Mouse (Mus musculus): ENCODE results near the gene Gm14214. TPM values are rescaled to one million over a fixed set of nuclear protein-coding genes. Genes with fewer than 3 reads are reported as not detected.

The Gm14214 gene
- not detected in 2 replicates for total RNA-seq (2015)
- total RNA-seq (2017), result not detected in 2 replicates

DNA sequence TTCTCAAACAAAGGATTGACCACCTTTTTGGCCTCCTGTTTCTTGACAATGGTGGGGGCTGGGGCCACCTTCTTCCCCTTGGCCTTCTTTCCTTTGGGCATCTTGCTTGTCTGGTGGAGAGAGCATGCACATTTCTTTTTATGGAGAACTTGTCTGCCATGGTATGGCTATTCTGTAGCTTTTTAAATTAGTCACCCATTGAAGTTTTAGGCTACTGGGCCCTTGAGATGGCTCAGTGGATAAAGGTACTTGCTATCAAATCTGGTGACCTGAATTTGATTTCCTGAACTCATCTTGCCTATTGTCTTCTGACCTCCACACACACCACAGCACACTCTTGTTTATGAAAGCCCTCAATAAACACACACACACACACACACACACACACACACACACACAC, at the start of gene Gm14214:
Gene Gm14214, minus strand, starts transcription at position 101 of the 400 bp plus-strand sequence.
- ATAC-seq (replicated peaks; ENCODE audit: poor library complexity), result no peak

DNA sequence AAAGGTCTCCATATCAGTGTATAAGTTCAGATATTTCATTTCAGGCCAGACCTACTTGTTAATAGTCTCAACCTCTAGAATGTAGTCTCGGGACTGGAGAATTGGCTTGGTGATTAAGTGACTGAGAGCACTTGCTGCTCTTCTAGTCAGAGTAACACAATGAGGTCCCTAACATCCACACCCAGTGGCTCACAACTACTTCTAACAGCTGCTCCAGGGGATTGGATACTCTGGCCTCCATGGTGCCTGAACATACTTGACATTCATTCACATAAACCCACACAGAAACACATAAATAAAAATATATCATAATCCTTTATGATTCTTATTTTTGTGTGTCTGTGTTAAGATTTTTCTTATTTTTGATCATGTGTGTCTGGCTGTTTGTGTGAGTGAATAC, 48.8 kb upstream of the Gm14214 start:
- ATAC-seq (replicated peaks; ENCODE audit: poor library complexity), result no peak

DNA sequence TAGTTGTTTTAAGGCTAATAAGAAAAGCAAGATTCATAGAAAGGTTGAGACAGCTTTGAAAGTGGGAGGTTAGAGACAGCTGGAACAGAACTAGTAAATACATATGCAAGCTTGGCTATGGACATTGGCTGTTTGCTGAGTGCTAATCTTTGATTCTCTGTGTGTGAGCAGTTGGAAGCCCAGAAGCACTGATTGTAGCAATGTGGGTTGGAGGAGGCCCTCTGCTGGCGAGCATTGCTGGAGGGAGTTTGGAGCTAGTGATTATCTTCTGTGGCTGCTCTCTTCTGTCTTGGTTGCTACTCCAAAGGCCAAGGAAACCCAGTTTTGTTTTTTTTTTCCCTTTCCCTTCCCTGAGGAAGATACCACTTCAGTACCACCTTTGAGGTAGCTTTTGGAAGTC, 48.0 kb upstream of the Gm14214 start:
- peak; percentile 66 for ATAC-seq (replicated peaks; ENCODE audit: poor library complexity)

DNA sequence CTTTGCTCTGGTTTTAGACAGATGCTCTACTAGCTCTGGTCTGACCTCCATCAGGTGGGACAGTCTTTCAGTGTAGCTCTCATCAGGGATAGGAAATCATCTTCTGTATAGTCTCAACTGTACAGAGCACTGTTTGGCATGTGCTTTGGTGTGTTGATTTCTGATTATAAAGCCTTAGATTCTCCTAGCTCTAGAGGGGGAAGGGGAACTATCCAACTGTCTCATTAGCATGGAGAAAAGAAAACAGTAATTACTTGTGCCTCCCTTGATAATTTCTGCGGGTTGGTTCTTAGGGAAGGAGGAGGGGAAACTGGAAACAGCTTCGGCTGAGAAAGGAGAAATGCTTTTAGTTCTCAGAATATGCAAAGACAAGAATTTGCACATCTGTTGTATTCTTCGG, 47.3 kb upstream of the Gm14214 start:
- ATAC-seq (replicated peaks; ENCODE audit: poor library complexity), result no peak

DNA sequence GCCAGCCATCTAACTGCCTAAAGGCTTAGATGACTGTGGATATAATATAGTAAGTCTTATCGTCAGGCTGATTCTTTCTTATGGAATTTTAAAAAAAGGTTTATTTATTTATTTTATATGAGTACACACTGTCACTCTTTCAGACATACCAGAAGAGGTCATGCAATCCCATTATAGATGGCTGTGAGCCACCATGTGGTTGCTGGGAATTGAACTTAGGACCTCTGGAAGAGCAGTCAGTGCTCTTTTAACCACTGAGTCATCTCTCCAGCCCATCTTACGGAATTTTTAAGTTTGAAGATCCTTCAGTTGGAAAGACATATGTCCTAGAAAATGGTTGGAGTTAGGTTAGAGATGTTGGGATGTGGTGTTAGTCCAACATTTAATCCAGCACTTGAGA, 43.6 kb upstream of the Gm14214 start:
- ATAC-seq (replicated peaks; ENCODE audit: poor library complexity), result no peak

DNA sequence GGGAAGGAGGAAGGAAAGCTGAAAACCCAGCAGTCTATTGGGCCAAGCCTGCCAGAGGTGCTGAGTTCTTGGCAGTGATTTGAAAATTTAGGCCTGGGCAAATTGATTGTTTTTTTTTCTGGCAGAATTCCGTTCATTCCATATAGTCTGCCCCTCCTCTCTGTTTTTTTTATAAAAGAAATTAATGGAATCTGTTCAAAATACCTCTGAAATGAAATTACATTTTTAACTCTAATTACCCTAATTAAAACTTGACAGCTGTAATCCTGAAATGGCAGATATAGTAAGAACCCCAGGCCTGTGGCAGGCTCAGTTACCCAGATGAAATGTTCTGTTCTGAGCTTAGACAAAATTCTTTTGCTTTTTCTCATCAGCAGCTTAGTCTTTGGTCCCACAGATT, 41.0 kb upstream of the Gm14214 start:
- ATAC-seq (replicated peaks; ENCODE audit: poor library complexity), result no peak

DNA sequence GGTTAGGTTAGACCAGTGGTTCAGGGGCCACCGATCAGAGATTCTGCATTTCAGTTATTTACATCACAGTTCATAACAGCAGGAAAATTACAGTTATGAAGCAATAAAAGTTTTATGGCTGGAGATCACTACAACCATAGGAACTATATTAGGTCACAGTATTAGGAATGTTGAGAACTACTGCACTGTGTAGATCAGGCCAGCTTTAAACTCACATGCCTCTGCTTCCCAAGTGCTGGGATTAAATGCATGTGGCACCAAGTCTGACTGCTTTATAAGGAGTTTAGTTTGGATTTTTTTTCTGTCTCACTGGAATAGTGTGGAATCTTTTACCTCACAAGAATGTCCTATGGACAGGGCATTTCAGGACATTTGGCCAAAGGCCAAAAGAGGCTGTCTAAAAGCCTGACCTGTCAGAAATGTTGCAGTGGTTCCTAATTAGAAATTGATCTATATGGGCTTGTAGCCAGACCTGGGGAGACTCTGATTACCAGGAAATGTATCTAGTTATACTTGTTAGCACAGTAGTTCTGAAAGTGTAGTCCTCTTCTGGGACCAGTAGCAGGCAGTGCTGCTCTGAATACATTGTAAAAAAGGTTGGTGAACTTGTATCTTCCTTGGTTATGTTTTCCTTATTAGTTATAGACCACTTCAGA, 39.4 kb upstream of the Gm14214 start:
- peak; percentile 17; the same call in 1 of the 2 replicates for ATAC-seq (replicated peaks; ENCODE audit: poor library complexity)

DNA sequence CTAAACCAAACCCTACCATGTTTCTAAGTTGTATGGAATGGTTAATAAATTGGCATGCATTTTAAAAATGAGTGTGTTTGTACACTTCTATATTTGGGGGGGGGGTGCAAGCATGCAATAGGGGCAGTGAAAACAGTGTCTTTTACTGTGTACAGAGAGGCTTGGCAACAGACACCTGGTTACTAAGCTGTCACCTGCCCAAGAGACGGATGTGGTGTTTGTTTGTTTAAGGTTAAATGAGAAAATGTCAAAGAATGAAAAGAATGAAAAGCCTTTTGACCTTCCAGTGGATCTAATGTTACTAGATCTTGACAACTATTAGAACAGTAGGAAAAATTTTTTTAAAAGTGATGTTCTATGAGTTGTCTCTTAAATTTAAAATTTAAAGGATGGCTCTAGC, 37.9 kb upstream of the Gm14214 start:
- ATAC-seq (replicated peaks; ENCODE audit: poor library complexity), result no peak

DNA sequence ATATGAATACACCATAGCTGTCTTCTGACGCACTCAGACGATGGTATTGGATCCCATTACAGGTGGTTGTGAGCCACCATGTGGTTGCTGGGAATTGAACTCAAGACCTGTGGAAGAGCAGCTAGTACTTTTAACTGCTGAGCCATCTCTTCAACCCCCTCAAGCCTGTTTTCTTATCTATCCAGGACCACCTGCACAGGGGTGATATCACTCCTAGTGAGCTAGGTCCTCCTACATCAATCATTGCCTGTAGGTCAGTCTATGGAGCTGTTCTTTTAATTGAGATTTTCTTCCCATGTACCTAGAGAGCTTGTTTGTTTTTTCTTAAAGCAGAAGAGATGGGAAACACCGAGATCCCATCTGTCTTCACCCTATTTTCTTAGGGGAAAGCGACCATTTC, 34.0 kb upstream of the Gm14214 start:
- peak; percentile 55; the same call in 1 of the 2 replicates for ATAC-seq (replicated peaks; ENCODE audit: poor library complexity)

DNA sequence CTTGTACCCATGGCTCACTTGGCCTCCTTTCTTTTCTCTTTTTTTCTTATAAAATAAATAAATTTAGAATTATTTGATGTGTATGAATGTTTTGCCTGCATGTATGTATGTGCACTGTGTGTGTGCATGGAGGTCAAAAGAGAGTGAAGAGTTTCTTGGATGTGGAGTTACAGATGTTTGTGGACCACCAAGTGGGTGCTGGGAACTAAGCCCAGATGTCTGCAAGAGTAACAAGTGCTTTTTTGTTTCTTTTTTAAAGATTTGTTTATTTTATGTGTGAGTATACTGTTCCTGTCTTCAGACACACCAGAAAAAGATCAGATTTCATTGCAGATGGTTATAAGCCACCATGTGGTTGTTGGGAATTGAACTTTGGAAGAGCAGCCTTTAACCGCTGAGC, 33.5 kb upstream of the Gm14214 start:
- no peak for ATAC-seq (replicated peaks; ENCODE audit: poor library complexity)

DNA sequence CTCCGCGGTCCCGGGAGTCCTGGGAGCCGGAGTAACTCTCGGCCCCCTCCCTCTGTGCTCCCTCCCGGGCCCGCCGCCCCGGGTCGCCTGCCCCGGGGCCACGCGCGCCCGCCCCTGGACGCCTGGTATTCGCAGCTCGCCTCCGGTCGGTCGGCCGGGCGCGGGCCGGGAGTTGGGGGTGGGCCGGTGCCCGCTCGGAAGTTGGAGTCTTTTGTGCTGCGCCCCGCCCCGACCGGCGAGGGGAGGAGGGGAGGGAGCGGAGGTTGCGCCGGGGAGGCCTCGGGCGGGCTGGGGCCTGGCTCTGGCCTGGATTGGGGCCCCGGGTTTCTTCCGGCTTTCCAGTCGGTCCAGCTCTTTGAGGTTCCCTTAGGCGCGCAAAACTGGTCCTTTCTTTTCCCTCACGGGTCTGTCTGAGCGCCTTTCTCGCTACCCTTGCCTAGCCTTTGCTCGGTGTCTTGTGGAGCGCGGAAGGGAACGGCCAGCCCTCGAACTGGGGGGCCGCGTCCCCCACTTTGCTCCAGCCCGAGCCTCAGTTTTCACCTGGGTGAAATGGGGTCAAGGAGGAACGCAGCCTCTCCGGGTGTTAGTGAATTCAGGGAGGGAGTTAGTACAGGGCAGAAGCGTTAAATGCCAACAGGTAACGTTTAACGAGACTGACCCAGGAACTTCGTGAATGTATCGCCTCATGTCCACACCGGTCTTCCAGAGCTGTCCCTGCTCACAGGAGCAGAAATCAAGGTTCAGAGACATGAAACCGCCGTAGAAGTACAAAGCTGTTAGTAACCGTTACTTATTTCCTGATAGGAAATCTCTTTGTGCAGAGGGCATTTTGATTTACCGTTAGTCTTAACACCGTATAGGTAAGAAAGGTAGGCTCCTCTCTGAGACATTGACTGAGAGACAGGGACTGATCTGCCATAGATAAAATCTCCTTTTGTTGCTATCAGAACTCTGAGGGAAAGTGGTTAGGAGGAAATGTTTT, 22.1 kb upstream of the Gm14214 start:
- ATAC-seq (replicated peaks; ENCODE audit: poor library complexity), result peak; percentile 38

DNA sequence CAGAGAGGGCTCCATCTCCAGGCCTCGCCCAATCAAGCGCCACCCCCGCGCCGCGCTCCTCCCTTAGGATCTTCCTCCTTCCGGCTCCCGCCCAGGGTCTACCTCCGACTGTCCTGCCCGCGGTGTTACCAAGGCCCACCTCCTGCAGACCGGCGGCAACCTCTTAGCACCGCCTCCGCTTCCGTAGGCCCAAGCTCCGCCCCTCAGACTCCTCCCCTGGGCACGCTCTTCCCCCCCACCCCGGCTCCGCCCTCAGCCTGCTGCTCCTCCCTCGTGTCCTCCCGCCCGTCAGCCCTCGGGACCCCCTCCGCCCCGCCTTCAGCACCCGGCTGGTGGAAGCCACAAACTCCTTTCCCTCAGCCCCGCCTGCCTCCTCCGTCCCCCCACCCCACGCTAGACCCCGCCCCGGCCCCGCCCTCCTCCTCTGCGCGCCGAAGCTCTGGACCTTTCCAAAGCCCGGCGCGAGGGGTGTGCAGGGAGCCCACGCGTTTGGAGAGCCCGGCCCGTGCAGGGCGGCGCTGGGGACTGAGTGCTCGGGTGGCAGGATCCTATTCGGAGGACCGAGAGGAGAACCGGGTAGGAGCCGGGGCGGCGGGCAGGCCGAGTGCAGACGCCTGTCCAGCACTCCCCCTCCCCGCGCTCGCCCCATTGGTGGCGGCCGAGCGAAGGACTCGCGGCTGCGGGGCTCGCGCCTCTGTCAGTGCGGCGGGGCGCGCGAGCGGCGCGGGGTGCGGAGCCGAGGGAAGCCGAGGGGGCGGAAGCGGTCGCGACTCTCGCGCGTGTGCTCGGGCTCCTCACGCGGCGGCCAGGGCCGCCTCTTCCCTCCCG, 21.0 kb upstream of the Gm14214 start, which contains the start of the genes Raly and a:
Gene Raly, plus strand, starts transcription at position 441 of the 828 bp plus-strand sequence.
Gene a, plus strand, starts transcription at position 747 of the 828 bp plus-strand sequence.
- peak; percentile 84 for ATAC-seq (replicated peaks; ENCODE audit: poor library complexity)

DNA sequence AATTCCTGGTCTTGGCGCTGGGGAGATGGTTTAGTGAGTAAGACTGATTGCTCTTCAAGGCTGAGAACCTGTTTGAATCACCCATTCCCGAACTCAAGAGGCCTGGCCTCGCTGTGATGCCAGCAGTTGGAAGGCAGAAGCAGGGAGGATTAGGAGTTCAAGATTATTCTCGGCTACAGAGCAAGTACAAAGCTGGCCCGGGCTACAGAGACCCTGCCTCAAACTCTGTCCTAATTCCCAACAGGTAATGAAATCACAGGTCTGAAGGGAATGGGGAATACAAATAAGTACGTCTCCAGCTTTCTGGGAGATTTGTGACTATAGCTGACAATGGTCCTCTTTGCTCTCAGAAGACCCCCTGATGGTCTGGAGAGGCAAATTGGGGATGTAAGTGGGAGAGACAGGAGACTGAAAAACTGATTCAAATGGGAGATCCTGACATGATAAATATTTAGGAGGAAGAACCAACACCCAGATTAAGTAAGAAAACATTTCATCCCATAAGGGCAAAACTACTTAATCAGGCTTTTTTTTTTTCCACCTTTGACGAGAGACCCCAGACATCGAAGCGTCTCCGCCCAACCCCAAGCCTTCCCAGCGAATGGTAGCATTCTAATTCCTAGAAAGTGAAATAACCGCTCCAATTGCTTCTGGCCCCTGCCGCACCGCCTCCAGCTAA, 20.3 kb upstream of the Gm14214 start:
- no peak for ATAC-seq (replicated peaks; ENCODE audit: poor library complexity)

DNA sequence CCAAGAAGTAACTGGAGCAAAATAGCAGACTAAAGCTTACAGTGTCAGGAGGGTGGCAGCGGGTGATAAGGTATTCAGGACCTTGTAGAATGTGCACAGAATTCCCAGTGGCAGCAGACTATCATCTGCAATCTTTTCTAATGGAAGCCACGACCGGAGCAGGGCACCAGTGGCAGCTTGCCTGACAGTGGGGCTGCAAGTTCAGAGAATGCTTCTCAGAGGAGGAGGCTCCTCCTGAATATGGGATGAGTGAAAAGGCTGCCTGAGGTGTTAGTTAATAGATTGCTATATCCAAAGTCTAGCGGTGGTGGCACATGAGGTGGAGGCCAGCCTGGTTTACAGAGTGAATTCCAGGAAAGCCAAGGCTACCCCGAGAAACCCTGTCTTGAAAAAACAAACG, 19.6 kb upstream of the Gm14214 start:
- no peak for ATAC-seq (replicated peaks; ENCODE audit: poor library complexity)

DNA sequence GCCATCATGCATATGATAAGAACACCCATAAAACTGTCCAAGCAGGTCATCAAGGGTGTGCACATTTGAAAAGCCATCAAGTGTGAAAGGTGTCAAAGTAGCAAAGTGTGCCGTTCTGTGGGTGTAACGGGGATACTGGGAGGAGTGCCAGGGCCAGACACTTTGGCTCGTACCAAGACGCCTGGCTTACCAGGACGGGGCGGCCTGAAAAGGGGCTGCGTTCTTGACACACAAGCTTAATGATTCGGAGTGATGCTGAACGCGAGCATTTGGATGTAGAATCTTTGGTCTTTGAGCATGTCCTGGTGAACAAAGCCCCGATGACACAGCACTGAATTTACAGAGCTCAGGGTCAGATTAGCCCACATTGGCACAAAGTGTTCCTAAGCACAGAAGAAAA, 16.9 kb upstream of the Gm14214 start:
- no peak for ATAC-seq (replicated peaks; ENCODE audit: poor library complexity)

DNA sequence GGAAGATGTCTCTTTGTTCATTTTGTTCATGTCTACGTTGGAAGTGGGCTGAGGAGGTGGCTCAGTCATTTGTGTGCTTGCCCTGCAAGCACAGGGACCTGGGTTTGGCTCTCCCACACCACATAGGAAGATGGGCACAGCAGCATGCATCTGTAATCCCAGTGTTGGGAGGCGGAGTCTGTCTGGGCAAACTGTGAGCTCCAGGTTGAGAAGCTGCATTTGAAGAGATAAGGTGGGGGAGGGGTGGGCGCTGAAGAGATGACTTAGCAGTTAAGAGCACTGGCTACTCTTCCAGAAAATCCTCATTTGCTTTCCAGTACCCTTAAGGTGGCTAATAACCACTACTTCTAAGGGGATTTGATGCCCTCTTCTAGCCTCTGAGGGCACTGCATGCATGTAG, 16.4 kb upstream of the Gm14214 start:
- peak; percentile 50 for ATAC-seq (replicated peaks; ENCODE audit: poor library complexity)

DNA sequence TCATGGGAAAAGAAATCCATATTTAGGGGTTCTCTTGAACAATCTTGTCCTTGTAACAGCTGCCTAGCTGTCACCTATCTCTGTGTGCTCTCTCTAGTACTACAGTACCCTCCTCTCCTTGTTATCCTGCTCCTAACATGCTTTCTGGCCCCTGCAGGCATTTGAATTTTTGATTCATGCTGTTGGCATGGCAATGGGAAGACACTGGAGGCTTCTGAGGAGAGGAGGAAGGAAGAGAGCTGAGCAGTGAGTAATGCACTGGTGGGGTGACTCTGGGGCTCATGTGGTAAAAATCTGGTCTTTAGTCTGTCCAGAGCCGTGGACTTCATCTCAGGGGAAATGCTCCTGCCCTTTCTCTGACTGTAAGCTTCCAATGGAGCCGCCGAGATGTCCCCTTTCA, 15.5 kb upstream of the Gm14214 start:
- ATAC-seq (replicated peaks; ENCODE audit: poor library complexity), result no peak

DNA sequence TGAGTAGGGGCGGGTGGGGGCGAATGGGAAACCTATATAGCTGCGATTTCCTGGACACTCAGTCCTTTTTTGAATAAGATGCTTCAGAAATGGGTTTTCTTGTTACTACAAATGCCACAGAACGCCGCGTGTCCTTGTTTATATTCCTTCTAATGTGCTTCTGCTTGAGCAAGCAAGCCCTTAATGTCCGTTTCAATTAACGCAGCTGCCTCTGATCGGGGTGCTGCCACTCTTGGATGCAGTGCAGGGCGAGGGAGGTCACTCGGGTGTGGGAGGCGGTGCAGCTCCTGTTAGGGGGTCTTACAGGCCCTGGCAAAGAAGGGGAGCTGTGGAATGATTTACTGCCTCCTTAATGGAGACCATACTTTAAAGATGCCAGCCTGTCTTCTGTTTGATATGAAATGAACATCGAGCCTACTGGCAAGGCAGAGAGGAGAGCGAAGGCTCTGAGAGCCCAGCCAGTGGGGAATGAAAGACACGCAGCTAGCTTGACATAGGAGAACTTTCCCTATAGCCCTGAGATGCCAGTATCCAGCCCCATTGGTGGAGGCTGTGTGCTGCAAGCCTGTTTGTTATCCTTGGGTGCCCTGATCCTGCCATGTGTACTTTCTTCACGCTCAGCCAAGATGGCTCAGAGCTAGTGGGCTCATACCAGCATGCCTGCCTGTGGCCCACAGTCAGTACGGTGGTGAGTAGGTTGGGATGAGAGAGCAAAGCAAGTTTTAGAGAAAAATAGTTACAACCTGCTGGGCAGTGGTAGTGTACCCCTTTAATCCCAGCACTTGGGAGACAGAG, 13.2 kb upstream of the Gm14214 start:
- ATAC-seq (replicated peaks; ENCODE audit: poor library complexity), result no peak

DNA sequence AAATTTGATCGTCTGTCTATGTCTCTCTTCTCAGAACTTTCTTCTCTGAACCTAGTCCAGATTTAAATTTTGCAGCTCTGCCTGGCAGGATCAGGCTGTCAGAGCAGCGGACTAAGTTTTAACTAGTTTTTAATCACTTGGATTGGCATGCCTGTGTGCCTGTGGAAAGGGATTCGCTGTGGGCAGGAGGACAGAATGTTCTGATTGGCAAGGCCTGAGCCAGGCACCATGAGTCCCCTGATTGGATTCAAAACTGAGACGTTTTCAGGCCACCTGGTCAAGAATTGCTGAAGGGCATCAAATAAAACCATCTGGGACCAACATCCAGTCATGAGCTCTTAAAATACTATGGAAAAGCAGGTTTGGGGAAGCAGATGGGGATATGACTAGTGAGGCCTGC, 12.5 kb upstream of the Gm14214 start:
- no peak for ATAC-seq (replicated peaks; ENCODE audit: poor library complexity)

DNA sequence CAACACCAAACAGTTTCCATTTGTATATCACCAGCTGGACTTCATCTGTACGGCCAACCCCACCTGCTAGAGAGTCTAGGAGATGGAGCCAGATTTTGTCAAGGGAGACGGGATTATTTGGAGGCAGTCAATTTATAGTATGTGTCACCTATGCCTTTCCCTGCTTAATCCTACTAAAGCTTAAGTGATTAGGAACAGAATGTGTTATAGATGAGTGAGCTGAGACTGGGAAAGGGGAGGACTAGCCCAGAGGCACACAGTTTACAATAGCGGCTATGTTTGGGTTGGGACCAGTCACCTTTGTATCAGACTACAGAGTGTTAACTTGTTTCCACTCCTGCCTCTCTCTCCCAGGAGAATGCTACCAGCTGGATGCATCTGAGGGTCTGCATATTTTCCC, 9.8 kb upstream of the Gm14214 start:
- no peak for ATAC-seq (replicated peaks; ENCODE audit: poor library complexity)

All from megakaryocyte progenitor cell, adult 5-6 weeks (primary cell).